ENCODE assay signal across 21 mouse cellular contexts in the genomic region with DNA sequence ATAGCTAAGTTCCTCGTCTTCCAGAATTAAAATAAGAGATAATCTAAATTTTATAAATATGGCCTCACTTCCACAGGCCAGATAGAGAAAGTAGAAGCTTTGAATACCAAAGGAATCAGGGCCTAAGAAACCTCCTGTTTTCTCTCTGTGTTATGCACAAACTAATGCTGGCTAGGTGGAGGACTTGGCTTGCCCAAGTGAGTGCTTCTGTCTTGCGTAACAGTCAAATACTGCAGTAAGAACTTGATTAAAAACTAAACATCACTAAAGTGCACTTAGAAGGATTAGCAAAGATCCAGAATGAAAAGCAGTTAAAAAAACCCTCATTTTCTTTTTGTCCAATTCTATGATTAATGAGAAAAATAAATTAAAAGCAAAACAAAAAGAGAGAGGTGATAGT. TPM values are rescaled to one million over a fixed set of nuclear protein-coding genes. Genes with fewer than 3 reads are reported as not detected.
"Had no signal": no experiment of that assay in that cellular context is flagged by ENCODE, and none has a peak within 500 bp of the region (broad histone marks: within the 10 kb centered on the region; RNA-seq: fewer than 3 reads in every experiment).

No protein-coding gene starts in this region.

- H3K27ac ChIP-seq: kidney, postnatal 0 days; layer of hippocampus, adult 2 months; left cerebral cortex, adult 2 months; liver, embryonic 13.5 days; lung, embryonic 15.5 days; midbrain, embryonic 15.5 days; neural tube, embryonic 12.5 days; neural tube, embryonic 15.5 days; stomach, embryonic 15.5 days had no signal

- H3K9me3 ChIP-seq: liver, embryonic 13.5 days; lung, embryonic 15.5 days; midbrain, embryonic 15.5 days; neural tube, embryonic 12.5 days; neural tube, embryonic 15.5 days; stomach, embryonic 15.5 days had no signal

- DNase-seq: kidney, adult 2 months; kidney, postnatal 25 days; layer of hippocampus, adult 9-11 months; liver, embryonic 13.5 days; right cerebral cortex, adult 18-20 months; right cerebral cortex, postnatal 14 days; right cerebral cortex, postnatal 4 days; thymus, adult 18-20 months; thymus, postnatal 36 days had no signal

- ATAC-seq: intestine, postnatal 0 days; midbrain, embryonic 15.5 days had no signal

- H3K27me3 ChIP-seq: liver, embryonic 13.5 days; lung, embryonic 15.5 days; midbrain, embryonic 15.5 days; neural tube, embryonic 12.5 days; neural tube, embryonic 15.5 days; stomach, embryonic 15.5 days had no signal

- H3K36me3 ChIP-seq: liver, embryonic 13.5 days; lung, embryonic 15.5 days; midbrain, embryonic 15.5 days; neural tube, embryonic 12.5 days; neural tube, embryonic 15.5 days; stomach, embryonic 15.5 days had no signal

- H3K4me2 ChIP-seq: liver, embryonic 13.5 days; lung, embryonic 15.5 days; midbrain, embryonic 11.5 days; midbrain, embryonic 15.5 days; neural tube, embryonic 12.5 days; neural tube, embryonic 15.5 days; stomach, embryonic 15.5 days had no signal

- H3K4me3 ChIP-seq: layer of hippocampus, adult 2 months; left cerebral cortex, adult 2 months; liver, embryonic 13.5 days; lung, embryonic 15.5 days; midbrain, embryonic 15.5 days; neural tube, embryonic 12.5 days; neural tube, embryonic 15.5 days; stomach, embryonic 15.5 days had no signal

- H3K9ac ChIP-seq: liver, embryonic 13.5 days; lung, embryonic 15.5 days; midbrain, embryonic 15.5 days; neural tube, embryonic 12.5 days; neural tube, embryonic 15.5 days; stomach, embryonic 15.5 days had no signal

- H3K4me1 ChIP-seq: liver, embryonic 13.5 days; lung, embryonic 15.5 days; midbrain, embryonic 15.5 days; neural tube, embryonic 12.5 days; neural tube, embryonic 15.5 days; stomach, embryonic 15.5 days had no signal

RNA-seq across cellular contexts. Expression of a gene that starts 13.2 kb away (rescaled TPM):
- polyA plus RNA-seq: limb, embryonic 11.5 days; liver, adult 2 months; midbrain, embryonic 11.5 days; neural tube, embryonic 12.5 days had no signal

RNA-seq across cellular contexts. Expression of a gene that starts 46.8 kb away (rescaled TPM):
- polyA plus RNA-seq: liver, adult 2 months had no signal
